Mouse (Mus musculus) Patski (cell line): ENCODE measurements at regions not wholly inside any gene's neighbourhood (a gene's known extent, or its start where the extent isn't known, plus 50 kb on each side); places are given as distances from the start of the nearest gene placed in this dataset.

Experiments
- ATAC-seq: fragments of 100-300 bp; one replicate; pipeline ENCODE4 v1.8.0; 2021
- CTCF ChIA-PET: fragments of 350-600 bp; sonication (Branson Sonifier 250); formaldehyde crosslinking; loops from one replicate; lab custom pipeline; 2022; ENCODE audit warnings: inconsistent platforms; lab: Charles Lee
- POLR2A ChIA-PET: fragments of 350-600 bp; sonication (Branson Sonifier 250); formaldehyde crosslinking; loops from one replicate; lab custom pipeline; 2022; ENCODE audit warnings: antibody characterized with exemption, inconsistent platforms; lab: Charles Lee
- DNase-seq: peaks from one replicate; pipeline ENCODE4 v3.0.0-alpha.2; 2011; ENCODE audit warnings: low read depth, low spot score
- H3K27me3 ChIP-seq: fragments of 371-371 bp; one replicate; pipeline ENCODE4 v1.5.1; 2021
- CTCF ChIP-seq: fragments of 100-300 bp; IDR thresholded peaks from one replicate; pipeline ENCODE4 v1.5.1; 2021
- in situ Hi-C: fragments of 300-500 bp; cut with MboI; formaldehyde crosslinking; loops from 3 replicates; pipeline ENCODE4 v1.11.1; 2018; ENCODE audit warnings: low pct_unique_long_range_greater_than_20kb, mixed read lengths

DNA sequence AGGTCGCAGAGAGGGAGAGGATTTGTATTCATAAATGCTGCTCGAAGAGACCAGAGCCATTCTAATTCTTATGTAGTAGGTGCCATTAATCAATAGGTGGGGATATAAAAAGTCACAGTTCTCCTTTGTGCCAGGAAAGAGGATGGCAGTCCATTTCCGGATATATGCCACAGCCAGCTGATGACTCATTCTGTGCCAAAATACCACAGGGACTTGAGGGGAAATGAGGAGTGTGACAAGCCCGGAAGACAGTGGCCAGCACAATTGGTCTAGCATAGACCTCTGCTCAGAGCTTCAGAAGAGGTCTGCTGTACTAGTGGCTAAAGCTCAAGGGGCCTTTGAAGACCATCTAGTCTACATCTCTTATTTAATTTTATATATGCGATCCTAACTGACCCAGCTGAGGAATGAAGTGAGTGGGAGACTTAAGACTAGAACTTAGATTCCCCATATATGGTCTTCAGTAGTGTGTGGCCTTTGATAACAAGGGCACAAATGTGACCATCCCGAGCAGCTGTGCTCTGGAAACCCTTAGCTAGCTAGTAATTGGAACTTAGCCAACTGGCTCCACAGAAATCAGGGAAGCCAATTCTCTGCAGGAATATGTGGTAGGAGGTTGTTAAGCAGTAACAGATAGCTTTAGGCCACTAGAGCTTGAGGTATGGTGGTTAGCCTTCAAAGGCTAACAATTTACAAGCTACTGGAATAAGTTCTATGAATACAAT, 594.4 kb upstream of the Kif18a start:
- ChIA-PET POLR2A (no interaction called here), CTCF (interaction anchor here (0.6 to 1.3 kb wide), 2 partner anchors 1007 to 1010 kb away, joined by 3 read pairs; no protein-coding TSS in a partner anchor)
- in situ Hi-C loops = loop anchor here (5.0 to 25.0 kb wide), 3 partner anchors 601 to 851 kb away; partner anchors contain the start of genes Kif18a and Mettl15
- no peak for DNase-seq
- TF ChIP-seq CTCF = no peak
- no peaks in the 10 kb centered on the region for H3K27me3 ChIP-seq
- no peak for ATAC-seq

DNA sequence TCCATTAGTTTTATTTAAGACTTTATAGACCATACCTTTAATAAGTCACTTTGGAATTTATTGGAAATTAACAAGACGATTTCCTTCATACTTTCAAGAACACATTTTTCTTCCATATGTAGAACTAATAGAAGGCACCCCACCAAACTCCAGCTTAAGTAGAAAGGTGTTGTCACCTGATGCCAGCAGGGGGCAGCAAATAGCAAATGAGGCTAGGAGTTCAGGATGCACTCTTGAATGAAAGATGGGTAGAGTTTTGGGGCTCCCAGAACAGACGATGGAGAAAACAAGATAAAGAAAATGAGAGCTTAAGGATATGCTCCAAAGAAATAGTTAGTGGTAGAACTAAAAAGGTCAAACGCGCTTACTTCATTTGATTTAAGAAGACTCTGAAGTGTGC, 590.4 kb upstream of the Kif18a start:
- ChIA-PET POLR2A (no interaction called here), CTCF (interaction anchor here (1.0 to 2.1 kb wide), 9 partner anchors 10 to 1004 kb away, joined by 3 to 8 read pairs (median 4); no protein-coding TSS in a partner anchor)
- ATAC-seq (no peak), DNase-seq (peak; percentile 20)
- H3K27me3 ChIP-seq = no peaks in the 10 kb centered on the region
- peak; percentile 89 for TF ChIP-seq CTCF
- in situ Hi-C loops = loop anchor here (5.0 to 25.0 kb wide), 4 partner anchors 597 to 1195 kb away; partner anchors contain the start of genes Kif18a and Mettl15

DNA sequence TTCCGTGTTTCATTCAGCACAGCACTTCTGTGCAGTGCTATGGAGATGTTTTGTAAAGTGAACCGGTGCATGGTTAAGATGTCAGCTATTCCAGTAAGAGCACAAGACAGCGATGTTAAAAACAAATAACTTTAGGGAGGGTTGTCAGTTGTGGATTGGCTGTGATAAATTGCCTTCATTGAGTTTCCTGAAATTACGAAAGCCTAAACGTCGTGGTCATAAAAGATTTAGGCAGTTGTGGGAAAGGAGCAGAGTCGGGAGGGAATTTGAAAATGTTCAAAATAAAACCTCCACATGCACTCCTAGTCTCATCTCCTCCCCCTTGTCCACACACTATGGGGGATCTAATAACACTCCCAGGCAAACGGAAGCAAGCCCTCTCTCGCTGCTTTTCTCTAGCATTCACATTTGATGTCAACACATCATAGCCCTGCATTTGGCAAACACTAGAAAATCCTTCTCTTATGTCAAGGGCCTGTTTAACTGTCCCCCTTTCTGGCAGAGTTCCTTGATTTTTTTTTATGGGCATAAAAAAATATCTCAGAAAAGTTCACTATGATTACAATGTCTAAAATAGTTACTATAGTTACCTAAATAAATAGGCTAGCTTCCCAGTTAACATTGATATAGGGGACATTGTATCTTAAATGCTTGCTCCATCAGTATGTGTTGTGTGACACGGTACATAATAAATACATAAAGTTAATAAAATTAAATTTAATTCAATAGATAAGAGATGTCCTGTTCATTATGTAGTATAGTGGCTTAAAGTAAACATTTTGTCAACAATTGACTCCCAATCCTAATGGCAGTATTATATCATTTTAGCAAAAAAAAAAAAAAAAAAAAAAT, 589.2 kb upstream of the Kif18a start:
- ChIA-PET CTCF (interaction anchor here (1.1 to 2.1 kb wide), 5 partner anchors 11 to 1002 kb away, joined by 3 to 8 read pairs (median 6); no protein-coding TSS in a partner anchor), POLR2A (interaction anchor here (0.7 kb wide), 1 partner anchor 805 kb away, joined by 5 read pairs; no protein-coding TSS in a partner anchor)
- TF ChIP-seq CTCF = no peak
- in situ Hi-C loops = loop anchor here (5.0 to 25.0 kb wide), 4 partner anchors 596 to 1193 kb away; partner anchors contain the start of genes Kif18a and Mettl15
- DNase-seq (no peak), ATAC-seq (no peak)
- H3K27me3 ChIP-seq = no peaks in the 10 kb centered on the region

DNA sequence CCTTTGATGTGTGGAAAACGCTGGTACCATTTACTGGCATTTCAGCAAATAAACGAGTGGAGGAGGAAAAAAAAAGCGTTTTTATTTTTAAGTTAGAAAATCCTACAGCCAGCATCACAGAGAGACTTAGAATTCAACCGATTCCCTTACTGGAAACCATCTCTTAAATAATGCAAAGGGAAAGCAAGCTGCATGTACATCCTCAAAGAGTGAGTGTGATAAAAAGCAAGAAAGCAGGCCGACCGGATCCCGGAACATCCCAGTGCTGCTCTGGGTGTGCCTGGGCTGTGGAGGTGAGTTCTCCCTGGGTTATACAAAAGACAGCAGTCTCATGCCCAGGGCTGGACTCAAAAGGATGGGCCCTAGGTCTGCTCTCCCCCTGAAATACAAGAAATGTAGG, 579.2 kb upstream of the Kif18a start:
- ChIA-PET POLR2A (no interaction called here), CTCF (no interaction called here)
- no peaks in the 10 kb centered on the region for H3K27me3 ChIP-seq
- no peak for TF ChIP-seq CTCF
- in situ Hi-C loops = no loop called here
- no peak for ATAC-seq
- DNase-seq = no peak

DNA sequence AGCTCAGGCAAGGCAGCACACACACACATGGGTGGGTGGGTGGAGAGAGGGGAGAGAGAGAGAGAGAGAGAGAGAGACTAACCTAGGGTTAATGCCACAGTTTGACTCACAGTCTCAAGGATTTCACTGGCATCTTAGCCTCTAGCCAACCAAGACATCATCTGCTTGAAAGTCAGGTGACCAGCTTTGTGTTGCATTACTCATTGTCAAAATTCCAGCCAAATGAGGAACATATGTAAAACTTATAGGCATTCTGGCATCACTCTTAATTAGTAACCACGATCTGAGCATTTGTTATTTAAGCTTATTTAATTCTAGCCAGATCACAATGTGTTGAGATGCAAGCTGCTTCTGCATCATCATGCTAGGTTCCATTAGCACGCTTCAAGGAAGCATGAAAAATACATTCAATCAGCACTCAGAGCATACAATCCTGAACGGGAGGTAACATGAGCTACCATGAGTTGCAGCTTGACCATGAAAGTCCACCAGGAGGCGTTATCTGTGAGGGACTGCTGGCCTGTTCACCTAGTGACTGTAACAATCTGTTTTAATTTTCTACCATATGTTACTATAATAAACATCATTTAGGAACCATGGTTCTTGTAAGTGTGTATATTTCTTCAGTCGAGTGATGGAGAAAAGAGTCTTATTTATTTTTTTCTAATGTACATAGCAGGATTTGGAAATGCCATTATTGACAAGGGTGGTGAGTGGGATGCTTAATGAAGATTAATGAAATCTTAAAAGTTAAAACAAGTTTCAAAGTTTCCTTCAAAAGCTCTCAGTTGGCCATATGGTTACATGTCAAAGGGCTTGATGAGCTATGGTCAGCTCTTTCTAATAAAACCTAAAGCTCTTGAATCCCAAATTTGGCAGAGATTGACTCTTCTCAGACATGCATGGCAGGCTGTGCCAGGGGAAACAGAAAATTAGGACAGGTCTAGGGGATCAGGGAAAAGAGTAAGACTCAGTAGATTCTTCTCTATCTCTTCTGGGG, 572.4 kb upstream of the Kif18a start:
- DNase-seq (no peak), ATAC-seq (no peak)
- peak; percentile 31 for TF ChIP-seq CTCF
- CTCF ChIA-PET = interaction anchor here (1.1 kb wide), 1 partner anchor 597 kb away, joined by 3 read pairs; no protein-coding TSS in a partner anchor
- no peaks in the 10 kb centered on the region for H3K27me3 ChIP-seq
- in situ Hi-C loops = no loop called here
- POLR2A ChIA-PET = no interaction called here

DNA sequence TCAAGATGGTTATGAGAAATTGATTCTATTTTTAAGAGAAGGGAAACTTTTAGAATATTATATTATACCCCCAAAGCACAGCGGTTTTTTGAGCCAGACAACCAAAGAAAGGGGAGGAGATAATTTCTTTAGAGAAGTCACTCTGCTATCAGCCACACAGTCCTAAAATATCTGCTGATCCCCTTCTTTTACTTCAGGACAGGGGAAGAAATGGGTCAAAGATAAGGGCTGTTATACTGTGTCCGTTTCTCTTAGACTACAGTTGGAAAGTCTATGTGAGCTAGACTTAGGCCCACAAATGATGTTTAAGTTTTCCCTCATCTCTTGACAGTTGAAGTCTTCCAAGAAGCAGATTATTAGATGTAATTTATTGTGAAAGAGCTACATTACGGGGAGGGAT, 538.5 kb upstream of the Kif18a start:
- ChIA-PET POLR2A (no interaction called here), CTCF (interaction anchor here (1.2 kb wide), 1 partner anchor 12 kb away, joined by 3 read pairs; no protein-coding TSS in a partner anchor)
- no peak for ATAC-seq
- no peak for TF ChIP-seq CTCF
- DNase-seq = no peak
- in situ Hi-C loops = no loop called here
- no peaks in the 10 kb centered on the region for H3K27me3 ChIP-seq

DNA sequence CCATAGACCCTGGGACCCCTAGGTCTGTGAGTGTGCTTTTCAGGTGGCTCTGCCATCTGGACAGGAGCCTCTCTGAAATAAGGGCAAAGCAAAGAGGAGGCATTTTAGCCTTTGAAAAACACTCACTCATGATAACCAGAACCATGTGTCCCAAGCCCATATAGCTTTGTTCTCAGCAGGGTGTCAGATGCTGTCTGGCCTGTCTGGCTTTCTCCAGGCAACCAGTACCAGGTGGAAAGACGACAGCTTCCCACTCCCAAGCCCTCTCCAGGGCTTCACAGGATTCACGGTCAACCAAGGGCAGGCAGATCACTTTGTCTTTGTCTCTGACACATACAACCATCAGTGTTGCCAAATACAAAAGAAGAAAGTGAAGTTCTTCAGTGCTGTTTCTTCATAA, 537.0 kb upstream of the Kif18a start:
- POLR2A ChIA-PET = no interaction called here
- no peak for TF ChIP-seq CTCF
- in situ Hi-C loops = no loop called here
- no peak for ATAC-seq
- no peaks in the 10 kb centered on the region for H3K27me3 ChIP-seq
- no peak for DNase-seq
- CTCF ChIA-PET = no interaction called here

DNA sequence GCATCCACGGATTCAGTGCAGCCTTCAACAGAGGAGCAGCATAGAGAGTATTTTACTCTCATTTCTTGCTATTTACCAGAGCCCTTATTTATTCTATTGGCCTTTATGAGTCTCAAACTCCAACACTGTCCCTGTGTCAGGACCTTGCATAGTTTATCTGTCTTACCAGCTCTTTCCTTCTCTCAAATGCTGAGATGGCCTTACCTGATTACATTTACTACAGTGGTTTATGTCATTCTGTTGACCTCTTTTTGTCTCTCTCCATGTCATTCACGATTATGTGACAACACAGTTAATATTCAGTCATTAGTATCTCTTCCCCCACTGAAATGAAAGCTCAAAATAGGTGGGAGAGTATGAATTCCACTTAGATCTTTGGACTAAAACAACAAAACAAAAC, 535.7 kb upstream of the Kif18a start:
- no peaks in the 10 kb centered on the region for H3K27me3 ChIP-seq
- DNase-seq (no peak), ATAC-seq (no peak)
- ChIA-PET POLR2A (no interaction called here), CTCF (interaction anchor here (1.3 to 1.5 kb wide), 2 partner anchors 9 to 20 kb away, joined by 3 read pairs; no protein-coding TSS in a partner anchor)
- in situ Hi-C loops = no loop called here
- TF ChIP-seq CTCF = no peak

DNA sequence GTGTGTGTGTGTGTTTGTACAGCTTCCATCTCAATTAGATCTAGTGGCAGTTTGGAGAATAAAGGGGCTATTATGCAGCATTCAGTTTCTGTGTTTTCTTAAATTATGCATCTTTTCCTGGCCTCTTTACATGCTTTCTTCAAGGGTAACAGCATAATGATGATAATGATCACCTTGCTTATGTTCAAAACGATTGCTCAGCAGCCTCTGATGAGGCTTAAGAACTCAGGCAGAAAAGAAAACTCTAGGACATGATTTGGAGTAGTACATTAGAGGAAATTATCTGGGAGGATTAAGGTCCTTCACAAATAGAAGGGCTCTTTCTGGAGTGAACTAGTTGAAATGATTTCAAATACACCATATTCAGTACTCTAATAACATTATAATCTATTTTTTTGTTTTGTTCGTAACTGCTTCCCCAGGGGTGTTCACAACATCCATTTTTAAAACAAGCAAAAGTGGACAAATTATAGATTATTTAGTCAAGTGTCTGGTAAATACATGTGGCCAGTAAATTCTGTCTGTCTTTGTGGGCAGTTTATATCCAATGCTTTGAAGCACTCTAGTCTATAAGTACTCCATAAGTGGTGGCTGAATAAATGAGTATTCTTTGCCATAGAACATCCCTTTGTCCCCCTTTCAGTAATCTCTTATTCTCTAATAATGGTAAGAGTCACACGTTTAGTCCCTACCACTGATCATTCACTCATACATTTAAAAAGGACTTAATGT, 526.9 kb upstream of the Kif18a start:
- ATAC-seq (no peak), DNase-seq (no peak)
- no peaks in the 10 kb centered on the region for H3K27me3 ChIP-seq
- ChIA-PET POLR2A (no interaction called here), CTCF (interaction anchor here (1.4 kb wide), 1 partner anchor 13 kb away, joined by 3 read pairs; no protein-coding TSS in a partner anchor)
- in situ Hi-C loops = no loop called here
- no peak for TF ChIP-seq CTCF
